Mouse (Mus musculus) heart, adult 8-10 months (tissue): ENCODE measurements around the gene Erg. TPM values are rescaled to one million over a fixed set of nuclear protein-coding genes. Genes with fewer than 3 reads are reported as not detected.

Experiments
- DNase-seq: peaks from one replicate; pipeline ENCODE4 v3.0.0; 2022; ENCODE audit warnings: low spot score
- total RNA-seq, 4 experiments: library from RNA; stranded (reverse); gene quantifications; 2 replicates each; pipeline ENCODE4 v1.2.4; 2022

The Erg gene
- total RNA-seq, 4 experiments from 2014 or later, result 20.8 to 31.1 (median 27.7) TPM

DNA sequence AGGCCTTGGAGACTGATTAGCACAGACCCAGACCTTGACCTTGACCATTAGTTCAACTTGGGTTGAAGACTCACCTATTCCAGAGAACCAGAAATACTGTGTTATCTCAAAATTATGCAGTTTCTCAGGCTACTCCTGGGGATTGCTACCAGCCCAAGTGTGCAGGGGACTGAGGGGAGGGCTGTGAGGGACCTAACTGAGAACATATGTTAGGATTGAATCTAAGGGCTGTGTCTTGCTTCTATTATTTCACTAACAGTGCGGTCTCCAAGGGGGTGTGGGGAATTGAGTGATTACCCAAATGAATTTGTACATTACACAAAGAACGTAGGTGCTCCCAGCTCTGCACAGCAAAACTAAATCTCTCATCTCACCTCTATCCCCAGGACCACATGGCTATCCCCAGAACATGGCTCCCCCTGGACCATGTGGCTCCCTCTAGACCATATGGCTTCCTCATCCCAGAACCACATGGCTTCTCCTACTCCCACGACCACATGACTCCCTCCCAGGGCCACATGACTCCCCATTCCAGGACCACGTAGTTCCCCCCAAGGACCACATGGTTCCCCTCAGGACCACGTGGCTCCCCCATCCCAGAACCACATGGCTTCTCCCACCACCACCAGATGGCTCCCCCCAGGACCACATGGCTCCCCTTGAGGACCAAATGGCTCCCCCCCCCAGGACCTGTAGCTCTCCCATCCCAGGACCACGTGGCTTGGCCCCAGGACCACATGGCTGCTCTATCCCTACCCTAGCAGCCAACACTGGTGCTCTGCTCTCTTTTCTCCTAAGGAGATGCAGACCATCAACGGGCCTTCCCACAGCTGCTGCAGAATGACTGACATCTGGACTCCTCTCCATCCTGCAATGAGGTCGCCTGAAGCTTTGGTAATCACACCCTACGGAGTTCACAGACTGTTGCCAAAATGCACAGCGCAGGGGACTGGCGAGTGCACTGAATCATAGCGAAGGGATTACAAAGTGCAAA is 229.1 kb downstream of the Erg start:
- DNase-seq, result no peak

DNA sequence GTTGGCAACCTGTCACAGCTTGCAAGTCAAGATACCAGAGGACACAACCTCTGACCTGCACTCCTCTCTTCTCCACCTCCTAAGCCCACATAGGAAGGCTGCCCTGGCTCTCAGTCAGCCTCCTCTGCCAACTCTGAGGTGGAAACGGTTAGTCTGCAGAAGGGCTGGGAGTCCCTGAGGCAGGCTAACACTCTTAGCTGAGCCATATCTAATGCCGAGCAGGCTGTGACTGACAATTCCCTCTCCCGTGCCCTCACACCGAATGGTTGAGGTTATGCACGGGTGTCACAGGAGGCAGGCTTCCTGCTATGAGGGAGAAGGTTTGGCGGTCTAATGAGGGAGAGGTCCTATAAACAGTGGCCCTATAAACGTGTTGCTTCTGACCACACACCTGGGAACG is 232.6 kb downstream of the Erg start:
- no peak for DNase-seq

GRCm38 (mm10) chr16:95352266-95352665 is 234.1 kb downstream of the Erg start:
- DNase-seq, result no peak

GRCm38 (mm10) chr16:95350499-95350898 is 235.9 kb downstream of the Erg start:
- DNase-seq, result no peak

DNA sequence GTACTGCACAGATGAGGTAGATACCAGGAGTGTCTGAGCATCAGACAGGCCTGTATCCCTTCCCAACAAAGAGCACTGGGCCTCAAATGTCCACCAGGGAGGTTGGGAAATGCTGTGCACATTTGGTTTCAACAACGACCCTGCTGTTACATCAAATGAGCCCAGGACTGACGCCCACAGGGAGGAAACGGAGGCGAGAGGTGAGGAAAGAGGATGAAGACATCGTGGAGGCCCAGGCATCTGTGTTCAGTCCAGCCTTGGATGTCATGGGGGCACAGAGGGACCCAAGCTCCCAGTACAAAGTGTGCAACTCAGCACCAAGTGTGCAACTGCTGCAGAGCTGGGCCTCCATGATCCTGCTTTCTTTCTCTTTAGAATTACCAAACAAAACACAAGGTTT is 236.6 kb downstream of the Erg start:
- DNase-seq, result no peak

DNA sequence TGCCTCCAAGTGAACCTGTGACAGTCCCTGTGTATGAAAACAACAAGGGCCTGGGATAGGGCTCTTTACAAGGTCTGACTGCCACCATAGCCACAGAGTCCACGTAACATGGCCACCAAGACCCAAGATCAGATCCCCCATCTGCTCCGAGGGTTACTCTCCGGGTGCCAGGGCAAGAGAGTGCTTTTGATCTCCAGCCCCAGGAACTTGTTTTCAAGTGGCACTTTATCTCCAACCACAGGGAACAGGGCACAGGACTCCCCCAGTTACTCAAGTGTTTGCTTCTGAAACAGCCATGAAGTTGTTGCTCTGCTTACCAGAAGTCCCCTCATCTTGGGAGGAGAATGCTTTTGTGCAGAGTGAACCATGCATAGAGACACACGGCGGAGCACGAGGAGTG is 237.0 kb downstream of the Erg start:
- no peak for DNase-seq

GRCm38 (mm10) chr16:95348555-95348954 is 237.8 kb downstream of the Erg start:
- DNase-seq, result no peak

- peak; percentile 60 for DNase-seq
Observed at GRCm38 (mm10) chr16:95347202-95347601, 239.2 kb downstream of the Erg start.

DNA sequence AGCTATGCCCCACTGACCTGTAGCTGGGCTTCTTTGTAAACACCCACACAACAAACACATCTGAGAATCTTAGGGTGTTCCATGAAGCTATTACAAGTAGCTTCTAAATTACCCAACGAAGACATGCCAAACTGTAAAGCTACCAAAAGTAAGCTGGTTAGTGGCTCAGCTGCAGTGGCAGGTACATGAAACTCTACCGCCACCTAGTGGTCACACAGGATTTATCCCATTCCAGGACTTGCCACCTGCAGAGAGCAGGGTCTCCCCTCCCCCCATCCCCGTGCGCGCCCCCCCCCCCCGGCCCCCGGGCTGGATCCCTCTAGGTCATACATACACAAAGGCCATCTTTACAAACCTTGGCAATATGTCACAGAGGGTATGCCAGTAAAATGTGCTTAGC is 240.5 kb downstream of the Erg start:
- DNase-seq, result peak; percentile 70

DNA sequence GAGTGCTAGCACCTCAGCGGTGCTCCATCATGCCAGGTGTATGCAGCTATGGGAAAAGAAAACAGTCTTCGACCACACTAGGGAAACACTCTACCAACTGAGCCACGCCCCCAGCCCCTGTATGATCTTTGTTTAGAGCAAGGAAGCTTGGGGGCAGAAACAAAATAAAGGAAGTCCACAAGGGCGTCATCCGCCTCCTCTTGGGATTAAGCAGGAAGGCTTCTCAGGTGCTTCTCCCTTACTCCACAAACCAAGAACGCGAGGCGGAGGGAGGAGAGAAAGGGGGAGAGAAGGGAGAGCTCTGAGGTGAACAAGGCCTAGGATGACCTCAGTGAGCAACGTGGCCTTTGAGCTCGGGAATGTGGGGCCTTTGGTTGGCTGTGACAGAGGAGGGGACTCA is 241.4 kb downstream of the Erg start:
- DNase-seq, result no peak

GRCm38 (mm10) chr16:95342030-95342429 is 244.4 kb downstream of the Erg start:
- no peak for DNase-seq

GRCm38 (mm10) chr16:95340885-95341791 is 245.3 kb downstream of the Erg start:
- peak; percentile 79 for DNase-seq

DNA sequence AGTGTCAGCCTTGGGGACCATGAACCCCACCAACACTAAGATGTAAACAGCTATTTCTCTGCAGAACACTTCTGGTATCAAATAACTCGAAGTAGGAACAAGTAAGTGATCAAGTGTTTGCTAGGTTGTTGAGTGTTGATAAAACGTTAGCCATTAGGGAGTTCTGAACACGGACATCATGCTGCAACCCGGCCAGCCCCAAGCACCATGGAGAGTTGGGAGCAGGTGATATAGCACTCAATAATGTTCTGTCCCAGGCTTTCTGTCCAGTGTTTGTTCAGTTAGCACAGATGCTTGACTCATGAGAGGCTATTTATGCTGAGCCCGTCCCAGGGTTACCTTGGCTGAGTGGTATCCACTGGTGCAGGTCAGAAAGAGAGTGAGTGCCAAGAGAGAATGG is 254.2 kb downstream of the Erg start:
- no peak for DNase-seq

GRCm38 (mm10) chr16:95321945-95322625 is 264.3 kb downstream of the Erg start:
- DNase-seq, result peak; percentile 76

Other genes starting within 250 kb of the Erg start
- 10 to 100 TPM; 59.7 to 95.7 (median 76.1) TPM for gene Ets2, start 115.5 kb upstream of the Erg start, total RNA-seq